Mouse (Mus musculus) lung, postnatal 0 days (tissue): ENCODE results near the gene Smad5.

Source experiments
- CTCF ChIP-seq: IDR thresholded peaks from 2 replicates; pipeline ENCODE4 v1.5.1; 2016; ENCODE audit warnings: antibody characterized with exemption, mild to moderate bottlenecking
- EP300 ChIP-seq: IDR thresholded peaks from 2 replicates; pipeline ENCODE4 v1.6.1; 2016; ENCODE audit warnings: antibody characterized with exemption, mild to moderate bottlenecking, control low read depth

GRCm38 (mm10) chr13:56664256-56665170 is 38.3 kb upstream of the Smad5 start:
- no peak for TF ChIP-seq EP300
- TF ChIP-seq CTCF, result no peak
